Mouse (Mus musculus) lung, postnatal 14 days (tissue): Measurements from ENCODE around the gene Ell3.
A peak's percentile ranks its signal among the peaks of the same experiment; 100 is the strongest.

Experiments used
- DNase-seq: peaks from one replicate; pipeline ENCODE4 v3.0.0; 2021

Gene Ell3

GRCm38 (mm10) chr2:121447006-121447405 is 2.9 kb upstream of the Ell3 start:
- DNase-seq = no peak

GRCm38 (mm10) chr2:121446506-121446905 is 2.4 kb upstream of the Ell3 start:
- no peak for DNase-seq

GRCm38 (mm10) chr2:121445117-121445516 is 1.0 kb upstream of the Ell3 start:
- no peak for DNase-seq

- DNase-seq = no peak
Measured at GRCm38 (mm10) chr2:121443068-121443349, 1.1 kb downstream of the Ell3 start.

GRCm38 (mm10) chr2:121442259-121443067 is 1.6 kb downstream of the Ell3 start:
- DNase-seq = peak; percentile 81

GRCm38 (mm10) chr2:121441800-121442199 is 2.3 kb downstream of the Ell3 start:
- no peak for DNase-seq

GRCm38 (mm10) chr2:121440834-121441605 is 3.1 kb downstream of the Ell3 start:
- DNase-seq = no peak

GRCm38 (mm10) chr2:121439746-121440145 is 4.3 kb downstream of the Ell3 start:
- DNase-seq = no peak

- DNase-seq = no peak
Measured at GRCm38 (mm10) chr2:121434854-121435253, 9.2 kb downstream of the Ell3 start.

GRCm38 (mm10) chr2:121425890-121426289 is 18.2 kb downstream of the Ell3 start:
- DNase-seq = no peak

GRCm38 (mm10) chr2:121423166-121423565 is 20.9 kb downstream of the Ell3 start:
- no peak for DNase-seq

- no peak for DNase-seq
Measured at GRCm38 (mm10) chr2:121418476-121418875, 25.6 kb downstream of the Ell3 start.

GRCm38 (mm10) chr2:121416356-121416755 is 27.7 kb downstream of the Ell3 start:
- no peak for DNase-seq

- DNase-seq = no peak
Measured at GRCm38 (mm10) chr2:121415591-121415990, 28.5 kb downstream of the Ell3 start.

GRCm38 (mm10) chr2:121415103-121415502 is 29.0 kb downstream of the Ell3 start:
- DNase-seq = no peak

- peak; percentile 39 for DNase-seq
Measured at GRCm38 (mm10) chr2:121414139-121414685, 29.9 kb downstream of the Ell3 start.

GRCm38 (mm10) chr2:121413387-121414042 is 30.6 kb downstream of the Ell3 start, which contains the start of the genes Pdia3 and Catsper2:
Pdia3 (plus strand) TSS chr2:121413775.
Catsper2 (minus strand) TSS chr2:121413792.
- DNase-seq = peak; percentile 95

GRCm38 (mm10) chr2:121412843-121413386 is 31.2 kb downstream of the Ell3 start:
- no peak for DNase-seq

GRCm38 (mm10) chr2:121408160-121408559 is 35.9 kb downstream of the Ell3 start:
- peak; percentile 56 for DNase-seq

GRCm38 (mm10) chr2:121403296-121403695 is 40.8 kb downstream of the Ell3 start:
- no peak for DNase-seq

- DNase-seq = peak; percentile 88
Measured at GRCm38 (mm10) chr2:121396624-121397023, 47.5 kb downstream of the Ell3 start.
